Mouse (Mus musculus) stomach, postnatal 0 days (tissue): Measurements from ENCODE around the gene Zfp382. TPM values are rescaled to one million over a fixed set of nuclear protein-coding genes. Genes with fewer than 3 reads are reported as not detected.

Source experiments
- ATAC-seq: fragments of 200-750 bp; cut with Nextera tagmentation; 2 replicates; pipeline ENCODE4 v1.8.0; 2017; ENCODE audit not compliant: low FRiP score, low TSS enrichment
- DNase-seq: peaks from one replicate; pipeline ENCODE4 v3.0.0-alpha.2; 2016; ENCODE audit warnings: low spot score
- H3K27ac ChIP-seq: fragments of 300-500 bp; sonication (generic); replicated peaks from 2 replicates; pipeline ENCODE4 v1.5.1; 2014; ENCODE audit warnings: mild to moderate bottlenecking, control low read depth
- H3K27me3 ChIP-seq: fragments of 300-500 bp; sonication (generic); 2 replicates; pipeline ENCODE4 v1.6.1; 2014; ENCODE audit warnings: low read length; ENCODE audit not compliant: control insufficient read depth, insufficient read depth
- H3K36me3 ChIP-seq: fragments of 300-500 bp; sonication (generic); 2 replicates; pipeline ENCODE4 v1.6.1; 2014; ENCODE audit warnings: low read length, mixed read lengths; ENCODE audit not compliant: control insufficient read depth, insufficient read depth
- H3K4me1 ChIP-seq: fragments of 300-500 bp; sonication (generic); replicated peaks from 2 replicates; pipeline ENCODE4 v1.6.1; 2014; ENCODE audit warnings: antibody characterized with exemption; ENCODE audit not compliant: control insufficient read depth, insufficient read depth
- H3K4me2 ChIP-seq: fragments of 300-500 bp; sonication (generic); replicated peaks from 2 replicates; pipeline ENCODE4 v1.6.1; 2014; ENCODE audit warnings: low read depth, mild to moderate bottlenecking, control low read depth, moderate library complexity
- H3K4me3 ChIP-seq: fragments of 300-500 bp; sonication (generic); 2 replicates; pipeline ENCODE4 v1.5.1; 2014; ENCODE audit warnings: low read depth, low read length, control low read depth
- H3K9ac ChIP-seq: fragments of 300-500 bp; sonication (generic); 2 replicates; pipeline ENCODE4 v1.6.1; 2014; ENCODE audit warnings: mild to moderate bottlenecking, low read length, control low read depth, mixed read lengths
- H3K9me3 ChIP-seq: fragments of 300-500 bp; sonication (generic); 2 replicates; pipeline ENCODE4 v1.6.1; 2016; ENCODE audit warnings: low read length; ENCODE audit not compliant: control insufficient read depth
- CTCF ChIP-seq: IDR thresholded peaks from 2 replicates; pipeline ENCODE4 v1.5.1; 2016; ENCODE audit warnings: antibody characterized with exemption, low read depth, mild to moderate bottlenecking, moderate library complexity
- EP300 ChIP-seq: optimal IDR thresholded peaks from 2 replicates; pipeline ENCODE3; 2016; ENCODE audit warnings: antibody characterized with exemption
- WGBS: fragments of 180-500 bp; shearing (Covaris S2); extraction: QIAGEN DNeasy Blood & Tissue Kit; methylation state at CpG from one replicate; pipeline ENCODE4 v1.1.7; 2014; 5-methylcytosine and 5-hydroxymethylcytosine counted together
- polyA plus RNA-seq: library from polyadenylated mRNA; unstranded; fragments of >200 nt; fragmentation: Nextera tagmentation; extraction: Ambion mirVana; gene quantifications from 2 replicates; pipeline ENCODE4 v1.2.1, GENCODE M21; 2015

The Zfp382 gene
- polyA plus RNA-seq, 1 experiment from 2014 or later: 3.0 TPM

DNA sequence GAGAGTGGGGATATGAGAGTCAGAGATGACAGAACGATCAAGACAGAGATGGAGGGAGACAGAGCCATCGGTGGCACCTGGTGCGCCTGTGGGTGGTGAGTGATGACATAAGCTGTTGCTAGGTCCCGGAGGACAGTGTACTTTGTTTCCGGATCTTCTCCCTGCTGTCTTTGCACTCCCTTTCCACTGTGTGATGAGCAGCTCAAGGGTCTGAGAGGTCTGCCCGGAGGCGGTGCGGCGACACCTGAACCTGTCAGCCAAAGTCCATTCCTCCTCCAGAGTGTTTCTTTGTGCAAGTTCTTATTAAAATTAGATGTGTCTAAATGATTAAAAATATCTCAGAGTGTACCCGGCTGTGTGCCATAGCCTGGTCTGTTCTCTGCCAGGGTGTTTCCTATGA, 15.1 kb downstream of the Zfp382 start:
- ATAC-seq (no peak), DNase-seq (no peak)
- Histone ChIP-seq H3K27ac (no peak overlapping the region), H3K9me3 (no peaks in the 10 kb centered on the region), H3K9ac (no peak overlapping the region), H3K36me3 (0 out of 2 replicates have a peak, but pooled peaks cover 4% of the 10 kb centered on the region), H3K4me2 (no peak overlapping the region), H3K4me3 (no peak overlapping the region), H3K27me3 (no peaks in the 10 kb centered on the region), H3K4me1 (no peaks in the 10 kb centered on the region)
- WGBS: 89% methylated on average over 10 of the region's 10 CpGs
- TF ChIP-seq CTCF: no peak
- TF ChIP-seq EP300: no peak

DNA sequence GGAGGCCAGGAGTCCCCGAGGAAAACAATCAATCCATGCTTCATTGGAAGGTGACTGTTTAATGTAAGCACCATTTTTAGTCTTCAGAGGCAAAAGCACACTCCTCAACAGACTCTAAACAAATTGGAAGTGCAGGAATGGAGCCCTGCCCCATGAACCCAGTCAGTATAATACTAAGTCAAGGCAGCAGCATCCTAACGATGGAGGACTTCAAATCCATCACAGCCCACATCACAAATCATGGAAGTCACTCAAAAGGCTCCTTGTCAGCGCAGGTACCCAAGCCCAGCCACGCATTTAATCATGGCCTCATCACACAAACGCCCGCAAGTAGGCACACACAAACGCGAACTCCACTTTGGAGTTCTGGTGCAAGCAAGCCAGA, 21.4 kb downstream of the Zfp382 start:
- H3K4me2 ChIP-seq: peak overlapping the region; percentile 67
- H3K36me3 ChIP-seq: no peaks in the 10 kb centered on the region
- ATAC-seq: no peak
- DNase-seq: no peak
- H3K4me1 ChIP-seq: no peaks in the 10 kb centered on the region
- no peaks in the 10 kb centered on the region for H3K9me3 ChIP-seq
- H3K27ac ChIP-seq: no peak overlapping the region; the same call in 1 of the 2 replicates
- peak overlapping the region; percentile 59 for H3K9ac ChIP-seq
- TF ChIP-seq EP300 (no peak), CTCF (no peak)
- H3K4me3 ChIP-seq: peak overlapping the region; percentile 51
- WGBS: 11% methylated on average over 8 of the region's 8 CpGs
- no peaks in the 10 kb centered on the region for H3K27me3 ChIP-seq

GRCm38 (mm10) chr7:30143555-30144209, 21.9 kb downstream of the Zfp382 start:
- Histone ChIP-seq H3K4me3 (peak overlapping the region; percentile 51), H3K4me2 (peak overlapping the region; percentile 67), H3K27me3 (no peaks in the 10 kb centered on the region), H3K9me3 (no peaks in the 10 kb centered on the region), H3K27ac (peak overlapping the region; percentile 49), H3K36me3 (no peaks in the 10 kb centered on the region), H3K4me1 (no peaks in the 10 kb centered on the region), H3K9ac (peak overlapping the region; percentile 59)
- TF ChIP-seq EP300 (no peak), CTCF (0 out of 2 replicates have a peak, but pooled peaks have one; percentile 3)
- 3% methylated on average over 35 of the region's 35 CpGs for WGBS
- peak; percentile 87 for ATAC-seq
- DNase-seq: peak; percentile 71

DNA sequence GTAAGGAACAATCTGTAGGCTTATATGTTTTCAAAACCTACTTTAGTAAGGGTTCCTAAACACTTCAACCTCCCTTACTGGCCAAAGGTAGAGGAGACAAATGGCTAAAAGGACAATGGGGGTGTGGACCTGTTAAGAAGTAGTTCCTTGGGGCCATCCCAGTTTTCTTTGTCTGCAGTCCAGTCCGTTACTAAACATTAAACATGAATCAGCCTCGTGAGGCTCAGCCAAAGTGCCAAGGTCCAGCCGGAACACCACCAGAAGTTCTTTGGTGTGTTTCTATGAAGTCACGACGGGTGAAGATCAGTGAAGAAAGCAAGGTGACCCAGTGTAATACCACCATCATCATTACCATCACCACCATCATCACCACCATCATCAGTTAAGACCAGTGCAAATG, 25.3 kb downstream of the Zfp382 start:
- H3K27me3 ChIP-seq: no peaks in the 10 kb centered on the region
- TF ChIP-seq CTCF (no peak), EP300 (no peak)
- WGBS: 96% methylated on average over 5 of the region's 5 CpGs
- no peaks in the 10 kb centered on the region for H3K36me3 ChIP-seq
- H3K4me3 ChIP-seq: no peak overlapping the region
- DNase-seq: no peak
- H3K4me2 ChIP-seq: no peak overlapping the region
- peaks cover 8% of the 10 kb centered on the region; the same call in 1 of the 2 replicates for H3K9me3 ChIP-seq
- no peak overlapping the region for H3K9ac ChIP-seq
- H3K27ac ChIP-seq: no peak overlapping the region
- ATAC-seq: no peak
- no peaks in the 10 kb centered on the region for H3K4me1 ChIP-seq

- Histone ChIP-seq H3K9ac (no peak overlapping the region), H3K4me1 (no peaks in the 10 kb centered on the region), H3K4me2 (no peak overlapping the region), H3K27me3 (no peaks in the 10 kb centered on the region), H3K36me3 (peaks cover 6% of the 10 kb centered on the region), H3K4me3 (no peak overlapping the region), H3K27ac (no peak overlapping the region), H3K9me3 (peaks cover 20% of the 10 kb centered on the region)
- no peak for DNase-seq
- WGBS: 96% methylated on average over 1 of the region's 1 CpGs
- TF ChIP-seq EP300: no peak
- TF ChIP-seq CTCF: 0 out of 2 replicates have a peak, but pooled peaks have one; percentile 11
- no peak for ATAC-seq
These were observed 32.3 kb downstream of the Zfp382 start for GRCm38 (mm10) chr7:30154040-30154439.

DNA sequence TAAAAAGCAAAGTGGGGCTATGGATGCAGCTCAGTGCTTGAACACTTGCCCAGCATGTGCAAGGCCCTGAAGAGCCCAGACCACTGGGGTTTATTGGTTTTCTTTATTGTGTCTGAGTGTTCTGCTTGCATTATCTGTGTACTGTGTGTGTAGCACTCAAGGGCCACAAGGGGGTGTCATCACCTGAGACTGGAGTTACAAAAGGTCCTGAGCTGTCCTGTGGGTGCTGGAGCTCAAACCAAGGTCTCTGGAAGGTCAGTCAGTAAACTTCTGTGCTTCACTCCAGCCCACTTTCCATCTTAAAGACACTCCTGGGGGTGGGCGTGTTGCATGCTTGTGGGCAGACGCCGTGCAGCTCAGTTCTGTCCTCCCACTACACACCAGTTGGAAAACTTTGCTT, 33.8 kb downstream of the Zfp382 start:
- Histone ChIP-seq H3K4me1 (no peaks in the 10 kb centered on the region), H3K27me3 (no peaks in the 10 kb centered on the region), H3K9me3 (peaks cover 19% of the 10 kb centered on the region), H3K4me2 (no peak overlapping the region), H3K36me3 (peaks cover 16% of the 10 kb centered on the region), H3K4me3 (no peak overlapping the region), H3K27ac (no peak overlapping the region), H3K9ac (no peak overlapping the region)
- TF ChIP-seq EP300 (no peak), CTCF (no peak)
- 100% methylated on average over 3 of the region's 3 CpGs for WGBS
- ATAC-seq (no peak), DNase-seq (no peak)
